Mouse (Mus musculus) telencephalon, adult 2 months (tissue): ENCODE measurements at regions not wholly inside any gene's neighbourhood (a gene's known extent, or its start where the extent isn't known, plus 50 kb on each side); places are given as distances from the start of the nearest gene placed in this dataset.

ENCODE experiments used
- DNase-seq: peaks from one replicate; pipeline ENCODE4 v3.0.0-alpha.2; 2011; ENCODE audit warnings: low read depth, low spot score

DNA sequence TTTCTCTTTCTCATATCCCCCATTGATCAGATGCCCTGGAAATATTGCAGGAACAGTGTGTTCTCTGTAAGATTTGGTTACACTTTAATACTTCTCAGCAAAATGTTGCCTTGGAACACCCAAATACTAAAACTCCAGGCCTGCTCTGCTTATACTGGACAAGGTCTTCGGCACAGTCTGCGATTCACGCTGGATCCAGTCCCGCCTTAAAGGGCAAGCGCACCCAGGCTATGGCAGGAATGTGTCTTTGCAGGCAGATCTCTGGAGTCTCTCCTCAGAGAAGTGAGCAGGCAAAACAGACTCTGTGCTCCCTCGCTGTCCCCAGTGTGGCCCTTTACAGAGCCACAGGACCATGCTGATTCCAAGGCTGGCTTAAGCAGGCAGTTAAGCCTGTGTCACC lies 246.2 kb upstream of the Runx1 start:
- no peak for DNase-seq

- DNase-seq = no peak
Observed at GRCm38 (mm10) chr16:93071726-93072125, 245.8 kb upstream of the Runx1 start.

DNA sequence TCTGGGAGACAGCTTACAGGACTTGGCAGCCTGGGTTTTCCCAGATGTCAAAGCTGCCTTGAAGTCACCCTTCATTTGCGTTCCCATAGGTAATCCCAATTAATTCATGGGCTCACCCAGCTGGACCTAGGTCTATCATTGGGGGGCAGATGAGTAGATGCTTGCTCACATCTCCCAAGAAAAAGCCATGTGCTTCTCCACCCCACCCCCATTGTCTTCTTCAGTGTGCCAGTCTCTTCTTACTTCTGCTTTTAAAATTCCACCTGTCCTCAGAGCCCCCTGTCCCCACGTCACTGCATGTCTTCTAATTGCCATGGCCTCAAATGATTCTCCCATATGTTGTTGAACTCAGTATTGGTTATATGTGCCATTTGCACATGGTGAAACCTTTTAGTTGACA lies 240.9 kb upstream of the Runx1 start:
- no peak for DNase-seq

GRCm38 (mm10) chr16:93061475-93062179 lies 235.7 kb upstream of the Runx1 start:
- DNase-seq = no peak

GRCm38 (mm10) chr16:93056295-93056694 lies 230.3 kb upstream of the Runx1 start:
- no peak for DNase-seq

GRCm38 (mm10) chr16:93055545-93055944 lies 229.6 kb upstream of the Runx1 start:
- DNase-seq = no peak

DNA sequence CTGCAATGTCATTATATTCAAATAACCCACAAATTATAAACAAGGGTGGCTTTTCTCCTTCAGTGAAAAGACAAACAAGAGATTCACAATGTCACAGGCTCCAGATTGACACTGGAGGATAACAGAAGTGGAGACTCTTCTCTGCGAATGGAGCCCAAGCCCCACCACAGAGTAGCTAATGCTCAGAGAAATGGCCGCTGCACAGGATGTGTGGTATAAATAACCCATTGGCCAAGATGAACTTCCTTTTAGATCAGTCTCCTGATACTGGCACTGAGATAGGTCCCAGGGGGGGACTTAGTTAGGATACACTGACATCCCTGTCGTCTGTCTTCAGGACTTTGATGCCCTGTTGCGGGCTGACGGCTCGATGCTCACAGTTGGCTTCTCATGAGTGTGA lies 225.3 kb upstream of the Runx1 start:
- DNase-seq = no peak

- DNase-seq = no peak
Observed at GRCm38 (mm10) chr16:93048418-93048932, 222.5 kb upstream of the Runx1 start.

DNA sequence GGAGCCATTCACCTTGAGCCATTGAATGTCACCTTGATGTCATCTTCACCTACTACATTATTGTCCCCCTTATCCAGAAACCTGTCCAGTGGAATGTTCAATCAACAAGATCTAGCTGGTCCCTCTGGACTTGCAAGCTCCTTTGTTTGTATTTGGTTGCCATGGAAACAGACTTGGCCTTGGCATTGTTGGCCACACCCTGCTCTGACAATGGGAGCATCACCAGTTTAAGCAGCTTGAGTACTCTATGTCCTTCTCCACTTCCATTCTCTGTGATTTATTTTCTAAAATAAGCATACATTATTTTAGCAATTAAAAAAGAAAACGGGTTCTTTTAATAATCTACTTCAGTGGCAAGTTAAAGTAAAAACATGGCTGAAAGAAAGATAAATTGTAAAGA lies 221.6 kb upstream of the Runx1 start:
- no peak for DNase-seq

- no peak for DNase-seq
Observed at GRCm38 (mm10) chr16:93046221-93046620, 220.3 kb upstream of the Runx1 start.

- no peak for DNase-seq
Observed at GRCm38 (mm10) chr16:93043355-93043754, 217.4 kb upstream of the Runx1 start.

DNA sequence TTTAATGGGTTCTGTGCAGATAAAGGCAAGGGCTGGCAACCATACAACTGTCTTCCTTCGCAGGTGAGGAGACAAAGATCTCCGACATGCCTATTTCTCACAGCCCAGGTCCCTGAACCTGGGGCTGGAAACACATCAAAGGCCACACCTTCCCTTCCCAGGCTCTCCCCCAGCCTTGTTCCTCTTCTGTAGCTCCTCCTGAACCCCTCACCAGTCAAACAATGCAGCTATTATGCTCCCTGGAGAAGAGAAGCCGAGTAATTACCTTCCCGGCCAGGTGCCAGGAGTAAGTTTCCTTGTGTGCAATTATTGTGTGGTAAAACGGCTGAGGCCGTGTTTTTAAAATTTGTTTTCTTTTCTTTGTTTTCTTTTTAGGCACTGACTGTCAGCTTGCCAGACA lies 217.0 kb upstream of the Runx1 start:
- DNase-seq = no peak

GRCm38 (mm10) chr16:93042491-93042890 lies 216.5 kb upstream of the Runx1 start:
- DNase-seq = no peak

DNA sequence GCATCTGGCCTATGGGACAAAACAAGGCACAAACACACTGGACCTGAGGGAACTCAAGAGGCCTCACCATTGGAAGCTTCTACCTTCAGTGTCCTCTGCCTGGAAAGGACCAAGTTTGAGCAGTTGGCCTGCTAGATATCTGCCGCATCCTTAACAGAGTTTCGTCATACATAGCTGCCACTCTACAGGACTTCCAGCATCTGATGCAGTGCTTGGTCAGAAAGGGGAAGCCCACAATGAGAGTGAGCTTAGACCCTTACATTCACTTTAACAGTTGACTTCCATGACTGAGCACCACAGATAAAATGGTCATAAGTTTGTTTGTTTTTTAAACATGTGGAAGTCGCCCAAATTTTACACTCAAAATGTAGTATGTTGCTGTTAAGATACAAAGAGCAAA lies 215.9 kb upstream of the Runx1 start:
- DNase-seq = no peak

DNA sequence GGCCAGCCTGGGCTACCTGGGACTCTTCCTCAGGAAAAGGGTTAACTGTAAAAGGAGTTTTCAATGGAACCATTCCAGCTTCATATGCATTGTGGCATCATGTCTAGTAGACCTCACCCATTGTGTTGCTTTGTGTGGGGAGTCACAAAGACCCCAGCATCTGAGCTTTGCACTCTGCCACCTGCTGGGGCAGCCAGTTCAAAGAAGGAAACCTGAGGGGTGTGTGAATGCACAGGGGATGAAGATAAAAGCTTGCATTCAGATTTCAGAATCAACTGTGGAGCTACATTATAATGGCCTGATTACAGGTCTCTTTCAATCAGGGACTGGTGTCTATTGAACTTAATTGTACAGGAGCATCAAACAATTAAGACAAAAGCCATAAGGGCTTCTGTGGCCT lies 215.4 kb upstream of the Runx1 start:
- DNase-seq = no peak

DNA sequence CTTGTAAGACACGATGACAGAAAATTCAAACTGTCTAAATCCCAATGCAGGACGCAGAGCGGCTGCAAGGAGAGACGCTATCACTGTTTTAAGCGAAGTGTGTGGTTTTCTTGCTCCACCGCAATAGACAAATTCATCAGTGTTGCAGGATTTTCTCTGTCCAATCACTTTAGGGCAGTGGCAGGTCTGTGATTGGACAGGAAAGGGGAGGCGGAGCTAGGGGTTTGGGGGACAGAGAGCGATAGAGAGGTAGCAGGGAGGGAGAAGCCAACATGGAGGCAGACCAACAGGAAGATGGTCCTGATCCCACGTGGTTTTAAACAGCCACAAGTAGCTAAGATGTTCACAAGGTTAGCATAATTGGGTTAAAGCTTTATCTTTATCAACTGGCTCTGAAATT lies 209.7 kb upstream of the Runx1 start:
- DNase-seq = no peak

- DNase-seq = no peak
Observed at GRCm38 (mm10) chr16:93033943-93034342, 208.0 kb upstream of the Runx1 start.

- DNase-seq = no peak
Observed at GRCm38 (mm10) chr16:93031624-93032023, 205.7 kb upstream of the Runx1 start.

- no peak for DNase-seq
Observed at GRCm38 (mm10) chr16:93028640-93029039, 202.7 kb upstream of the Runx1 start.

GRCm38 (mm10) chr16:93028016-93028415 lies 202.1 kb upstream of the Runx1 start:
- DNase-seq = no peak

GRCm38 (mm10) chr16:93026094-93026648 lies 200.2 kb upstream of the Runx1 start:
- no peak for DNase-seq

GRCm38 (mm10) chr16:93019800-93020555 lies 194.0 kb upstream of the Runx1 start:
- no peak for DNase-seq

GRCm38 (mm10) chr16:93018766-93019165 lies 192.8 kb upstream of the Runx1 start:
- DNase-seq = no peak
